Mouse (Mus musculus) embryonic fibroblast, embryonic 13.5 days (primary cell): Measurements from ENCODE around the gene Zscan12.
"Not testable (repeated sequence)": the region's sequence is repeated elsewhere in the genome, so short reads cannot be mapped to it uniquely, and the experiment has no call there.

Experiments used
- CTCF ChIP-seq: IDR thresholded peaks from 2 replicates; pipeline ENCODE4 v1.5.1; 2011; ENCODE audit warnings: mild to moderate bottlenecking, control low read depth, low read length, moderate library complexity, borderline replicate concordance; ENCODE audit not compliant: insufficient read depth
- POLR2A ChIP-seq: IDR thresholded peaks from 2 replicates; pipeline ENCODE4 v1.6.1; 2011; ENCODE audit warnings: low read depth, mild to moderate bottlenecking, control low read depth, low read length, moderate library complexity

GRCm38 (mm10) chr13:21396048-21396447, 33.4 kb downstream of the Zscan12 start:
- not testable (repeated sequence) for TF ChIP-seq CTCF, POLR2A
